Mouse (Mus musculus) lung, adult 2 months (tissue): ENCODE measurements around the gene Cdh26.

Experiments used
- CTCF ChIP-seq: fragments of 200-500 bp; IDR thresholded peaks from 2 replicates; pipeline ENCODE4 v1.5.1; 2011; ENCODE audit warnings: mild to moderate bottlenecking, low read length, control low read depth; ENCODE audit not compliant: insufficient read depth
- POLR2A ChIP-seq: fragments of 200-500 bp; IDR thresholded peaks from 2 replicates; pipeline ENCODE4 v1.6.1; 2011; ENCODE audit warnings: low read depth, mild to moderate bottlenecking, control low read depth, low read length, borderline replicate concordance; ENCODE audit errors: extremely low read depth

DNA sequence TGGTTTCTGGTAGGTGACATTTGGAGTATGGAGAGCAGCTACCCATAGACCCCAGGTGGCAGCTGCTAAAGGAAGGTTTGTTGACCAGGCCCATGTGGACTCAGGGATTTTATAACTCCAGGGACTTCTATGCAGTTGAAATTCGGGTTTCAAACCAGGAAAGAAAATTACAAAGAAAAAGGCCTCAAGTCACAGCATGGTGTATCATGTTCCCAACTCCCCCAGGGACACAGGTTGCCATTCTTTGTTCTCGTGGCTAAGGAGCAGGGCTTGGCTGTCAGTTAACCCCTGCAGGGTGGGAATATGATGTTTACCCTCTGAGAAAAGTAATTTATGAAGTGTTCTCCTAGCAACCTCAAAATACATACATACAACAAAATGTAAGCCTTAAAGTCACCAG, 19.9 kb downstream of the Cdh26 start:
- TF ChIP-seq POLR2A = no peak
- TF ChIP-seq CTCF = no peak
